Mouse (Mus musculus): ENCODE results near the gene Zc3hav1. TPM values are rescaled to one million over a fixed set of nuclear protein-coding genes. Genes with fewer than 3 reads are reported as not detected.
"Not testable (repeated sequence)": the region's sequence is repeated elsewhere in the genome, so short reads cannot be mapped to it uniquely, and the experiment has no call there.

Gene Zc3hav1
- 1 to 10 TPM; 7.9 to 8.3 TPM for total RNA-seq (2021)
- long read RNA-seq, experiment 1, full-length matches to known transcripts: 3 of 4 reads
- long read RNA-seq, experiment 1, partial matches to known transcripts: 0 of 4 reads
- long read RNA-seq, experiment 1, other reads (novel, unspliced or antisense): 1 of 4 reads
- long read RNA-seq, experiment 2, partial matches to known transcripts: 0 of 1 reads
- long read RNA-seq, experiment 2, other reads (novel, unspliced or antisense): 0 of 1 reads

DNA sequence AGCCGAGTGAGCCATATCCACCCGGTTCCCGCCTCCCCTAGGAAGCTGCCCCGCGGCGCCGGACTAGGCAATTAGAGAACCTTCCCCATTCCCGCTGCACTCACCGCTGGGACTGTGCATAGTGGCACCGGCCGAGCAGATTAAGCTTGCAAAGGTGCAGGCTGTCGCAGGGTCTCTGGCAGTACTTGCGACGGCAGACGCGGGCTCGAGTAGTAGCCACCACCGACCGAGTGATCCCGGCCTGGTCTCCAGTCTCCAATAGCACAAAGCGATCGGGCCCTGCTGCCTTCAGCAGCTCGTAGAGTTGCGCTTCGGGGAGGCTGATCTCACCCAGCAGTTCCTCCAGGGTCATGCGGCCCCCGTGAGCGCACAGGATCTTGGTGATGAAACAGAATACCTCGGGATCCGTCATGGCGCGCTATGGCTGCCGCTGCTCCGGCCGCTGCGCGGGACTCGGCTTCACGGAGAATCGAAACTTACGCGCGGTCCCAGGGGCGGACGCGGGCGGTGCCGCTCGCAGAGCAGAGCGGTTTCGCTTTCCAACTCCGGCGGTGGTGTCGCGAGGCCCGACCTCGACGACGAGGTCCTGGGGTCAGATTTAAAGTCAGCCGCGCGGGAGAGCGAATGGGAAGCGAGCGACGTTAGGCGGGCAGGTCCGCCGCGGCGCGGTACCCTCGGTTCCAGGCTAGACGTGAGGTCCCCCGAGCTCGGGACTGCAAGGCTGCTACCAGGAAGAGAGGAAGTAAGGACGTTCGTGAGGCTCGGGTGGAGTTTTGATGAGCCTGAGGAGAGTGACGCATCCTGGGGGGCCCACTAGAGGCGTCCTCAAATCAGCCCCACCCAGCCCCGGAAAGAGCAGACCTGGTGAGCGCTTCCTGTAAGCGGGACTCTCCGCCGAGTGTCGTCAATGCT, at the start of gene Zc3hav1:
Gene Zc3hav1 (minus strand): TSS at position 793 of the 912 bp plus-strand sequence.
- intact Hi-C loops (cut with DNase I; ENCODE audit: low total_unique reads): no loop called here

DNA sequence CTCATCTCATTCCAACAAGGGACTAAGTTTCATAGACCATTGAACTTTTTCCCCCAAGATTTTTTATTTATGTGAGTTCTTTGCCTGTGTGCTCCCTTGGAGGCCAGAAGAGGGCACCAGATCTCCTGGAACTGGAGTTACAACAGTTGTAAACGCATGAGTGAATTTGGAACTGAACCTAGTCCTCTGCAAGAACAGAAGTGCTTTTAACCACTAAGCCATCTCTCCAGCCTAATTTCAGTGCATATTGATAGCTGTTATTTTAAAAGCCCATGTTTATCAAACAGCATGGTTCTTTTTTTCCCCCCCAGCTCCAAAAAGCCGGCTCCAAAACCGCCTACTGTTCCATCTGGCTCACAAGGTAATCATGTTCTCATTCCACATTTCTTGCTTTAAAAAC, 35.3 kb upstream of the Zc3hav1 start:
- intact Hi-C loops (cut with DNase I; ENCODE audit: low total_unique reads): no loop called here
- no peak for DNase-seq

More for the DNA sequence above, at the start of gene Zc3hav1:
- peak; percentile 83 for DNase-seq

DNA sequence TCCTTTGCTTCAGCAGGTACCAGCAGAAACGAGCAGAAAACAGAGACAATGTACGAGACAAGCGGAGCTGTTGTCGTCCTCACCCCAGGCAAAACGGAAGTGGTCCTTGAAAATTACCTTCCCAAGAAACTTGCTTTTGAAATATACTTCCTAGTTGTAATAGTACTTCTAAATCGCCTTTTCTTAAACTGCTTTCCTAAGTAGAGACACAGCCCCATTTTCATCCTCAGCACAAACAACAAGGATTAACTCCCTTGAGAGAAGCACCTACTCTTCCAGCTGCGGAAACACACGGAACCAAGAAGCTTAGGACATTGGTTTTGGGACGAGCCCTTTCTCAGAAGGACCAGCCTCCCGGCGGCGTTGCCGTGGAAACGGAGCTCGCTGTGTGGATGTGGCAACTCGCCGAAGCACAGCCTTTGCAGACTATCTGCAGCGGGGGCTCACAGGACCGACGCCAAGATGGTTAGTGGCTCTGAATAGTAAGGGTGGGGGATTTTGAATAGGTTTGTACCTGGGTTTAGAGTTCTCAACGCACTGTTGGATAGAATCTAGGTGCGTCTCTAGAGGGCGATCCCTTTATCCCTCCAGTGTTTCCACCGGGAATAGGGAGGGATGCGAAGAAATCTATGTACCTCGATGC, 26.8 kb upstream of the Zc3hav1 start, which contains the start of gene Ttc26:
Gene Ttc26 (plus strand): TSS at position 341 of the 643 bp plus-strand sequence.
- intact Hi-C loops (cut with DNase I; ENCODE audit: low total_unique reads): no loop called here

DNA sequence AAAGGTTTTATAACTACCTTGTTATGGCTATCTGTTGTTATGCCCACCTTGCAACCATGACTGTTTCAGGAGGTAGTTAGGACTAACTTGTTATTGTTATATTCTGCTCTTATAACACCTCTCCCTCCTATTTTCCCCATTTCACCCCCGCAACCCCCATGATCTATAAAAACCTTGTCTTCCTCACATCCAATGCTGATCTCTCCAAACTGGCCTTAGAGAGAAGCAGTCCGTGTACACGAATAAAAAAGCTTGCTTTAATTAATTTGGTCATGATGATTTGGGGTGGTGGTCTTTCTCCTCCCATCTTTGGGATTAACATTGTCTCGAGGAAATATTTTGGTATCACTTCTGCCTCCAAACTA, 26.3 kb upstream of the Zc3hav1 start:
- intact Hi-C loops (cut with DNase I; ENCODE audit: low total_unique reads): no loop called here
- DNase-seq: no peak

More for the DNA sequence above, 26.8 kb upstream of the Zc3hav1 start, which contains the start of gene Ttc26:
- DNase-seq: peak; percentile 82

DNA sequence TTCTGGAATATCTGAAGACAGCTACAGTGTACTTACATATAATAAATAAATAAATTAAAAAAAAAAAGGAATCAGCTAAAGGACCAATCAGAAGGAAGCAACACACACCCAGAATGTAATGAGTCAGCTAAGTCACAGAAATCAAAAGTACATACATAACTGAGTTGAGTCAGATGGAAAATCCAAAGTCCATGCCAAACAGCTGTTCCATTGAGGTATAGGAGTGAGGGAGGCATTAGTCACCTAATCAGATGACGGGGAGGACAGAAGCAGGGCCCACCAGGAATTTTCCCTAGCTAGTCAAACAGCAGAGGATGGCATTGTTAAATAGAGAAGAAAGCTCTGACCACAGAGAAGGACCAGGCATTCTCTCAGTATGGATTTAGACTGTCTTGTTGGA, 19.9 kb upstream of the Zc3hav1 start:
- intact Hi-C loops (cut with DNase I; ENCODE audit: low total_unique reads): no loop called here
- no peak for DNase-seq

DNA sequence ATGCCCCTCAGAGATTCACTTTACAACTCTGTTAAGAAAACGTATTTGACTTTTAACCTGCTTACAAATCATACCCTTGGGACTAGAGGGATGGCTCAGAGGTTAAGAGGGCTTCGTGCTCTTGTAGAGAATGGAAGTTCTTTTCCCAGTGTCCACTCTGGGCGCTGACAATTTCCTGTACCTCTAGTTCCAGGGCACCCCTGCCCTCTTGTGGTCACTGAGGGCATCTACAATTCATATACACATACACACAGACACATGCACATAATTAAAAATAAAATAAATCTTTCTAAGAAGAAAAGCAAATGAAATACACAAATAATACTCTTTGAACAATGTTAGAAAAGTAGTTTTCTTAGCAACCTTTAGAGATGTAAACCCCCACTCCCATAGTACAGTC, 15.5 kb upstream of the Zc3hav1 start:
- intact Hi-C loops (cut with DNase I; ENCODE audit: low total_unique reads): no loop called here

DNA sequence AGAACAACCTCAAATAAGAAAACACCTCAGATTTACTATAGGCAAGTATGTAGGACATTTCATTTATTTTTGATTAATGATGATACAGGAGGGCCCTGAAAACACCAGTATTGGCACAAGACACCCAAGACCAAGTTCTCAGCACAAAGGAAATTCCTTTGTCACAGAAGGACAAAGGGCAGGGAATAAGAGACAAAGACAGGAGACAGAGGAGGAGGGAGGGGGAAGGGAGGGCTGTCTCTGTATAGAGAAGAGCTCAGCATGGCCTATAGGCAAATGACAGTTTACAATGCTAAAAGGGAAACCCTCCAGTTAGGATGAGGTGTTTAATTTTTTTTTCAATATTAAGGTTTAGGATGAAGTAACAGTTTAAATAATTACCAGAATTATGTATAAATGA, 9.7 kb upstream of the Zc3hav1 start:
- intact Hi-C loops (cut with DNase I; ENCODE audit: low total_unique reads): no loop called here
- DNase-seq: no peak

More for the DNA sequence above, 15.5 kb upstream of the Zc3hav1 start:
- no peak for DNase-seq

DNA sequence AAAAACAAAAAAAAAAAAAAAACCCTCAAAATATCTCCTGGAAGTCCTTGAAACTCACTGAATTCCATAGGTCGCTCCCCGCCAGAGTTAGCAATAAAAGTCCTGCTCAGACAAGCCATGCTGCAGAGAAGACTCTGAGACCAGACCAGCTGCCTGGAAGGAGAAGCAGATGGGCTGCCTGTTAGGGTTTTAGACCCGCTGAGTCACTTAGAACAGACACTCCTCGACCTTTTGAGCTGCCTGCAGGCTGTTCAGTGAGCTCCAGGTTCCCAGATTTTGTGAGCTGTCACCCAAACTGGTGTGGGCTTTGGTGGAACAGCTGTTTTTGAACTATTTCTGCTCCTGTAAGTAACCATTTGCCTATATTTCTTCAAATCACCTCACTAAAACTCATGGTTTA, 9.0 kb upstream of the Zc3hav1 start:
- intact Hi-C loops (cut with DNase I; ENCODE audit: low total_unique reads): no loop called here
- DNase-seq: no peak

DNA sequence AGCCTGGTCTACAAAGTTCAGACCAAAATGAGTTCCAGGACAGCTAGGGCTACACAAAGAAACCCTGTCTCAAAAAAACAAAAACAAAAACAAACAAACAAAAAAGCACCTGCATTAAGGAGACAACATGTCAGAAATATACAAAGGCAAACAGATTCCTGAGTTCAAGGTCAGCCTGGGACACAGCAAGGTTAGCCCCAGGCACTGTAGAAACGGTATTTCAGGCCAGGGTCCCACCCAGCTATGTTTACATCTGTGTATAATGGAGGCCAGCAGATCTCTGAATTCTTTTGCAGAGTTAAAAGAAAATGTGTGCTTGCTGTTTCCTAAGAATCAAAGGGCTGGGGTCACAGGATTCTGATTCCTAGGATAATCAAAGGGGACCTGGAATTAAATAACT, 7.5 kb upstream of the Zc3hav1 start:
- intact Hi-C loops (cut with DNase I; ENCODE audit: low total_unique reads): no loop called here
- no peak for DNase-seq

DNA sequence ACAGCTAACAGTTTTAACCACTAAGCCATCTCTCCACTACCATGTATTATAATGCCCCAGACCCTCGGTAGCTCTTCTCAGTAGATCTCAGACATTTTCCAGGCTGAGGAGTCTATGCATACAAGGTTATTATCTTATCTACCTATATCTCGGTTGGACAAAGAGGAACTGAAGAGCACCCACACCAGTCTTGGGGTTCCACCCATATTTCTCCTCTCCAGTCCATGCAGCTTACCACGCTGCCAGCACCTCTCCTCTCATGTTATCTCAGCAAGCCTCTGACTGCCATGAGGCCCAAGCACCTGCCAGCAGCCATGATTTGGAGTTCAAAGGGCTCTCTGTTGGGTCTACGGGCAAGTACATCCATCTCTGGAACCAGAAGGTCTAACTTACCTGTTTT, 6.7 kb upstream of the Zc3hav1 start:
- no peak for DNase-seq
- intact Hi-C loops (cut with DNase I; ENCODE audit: low total_unique reads): no loop called here

DNA sequence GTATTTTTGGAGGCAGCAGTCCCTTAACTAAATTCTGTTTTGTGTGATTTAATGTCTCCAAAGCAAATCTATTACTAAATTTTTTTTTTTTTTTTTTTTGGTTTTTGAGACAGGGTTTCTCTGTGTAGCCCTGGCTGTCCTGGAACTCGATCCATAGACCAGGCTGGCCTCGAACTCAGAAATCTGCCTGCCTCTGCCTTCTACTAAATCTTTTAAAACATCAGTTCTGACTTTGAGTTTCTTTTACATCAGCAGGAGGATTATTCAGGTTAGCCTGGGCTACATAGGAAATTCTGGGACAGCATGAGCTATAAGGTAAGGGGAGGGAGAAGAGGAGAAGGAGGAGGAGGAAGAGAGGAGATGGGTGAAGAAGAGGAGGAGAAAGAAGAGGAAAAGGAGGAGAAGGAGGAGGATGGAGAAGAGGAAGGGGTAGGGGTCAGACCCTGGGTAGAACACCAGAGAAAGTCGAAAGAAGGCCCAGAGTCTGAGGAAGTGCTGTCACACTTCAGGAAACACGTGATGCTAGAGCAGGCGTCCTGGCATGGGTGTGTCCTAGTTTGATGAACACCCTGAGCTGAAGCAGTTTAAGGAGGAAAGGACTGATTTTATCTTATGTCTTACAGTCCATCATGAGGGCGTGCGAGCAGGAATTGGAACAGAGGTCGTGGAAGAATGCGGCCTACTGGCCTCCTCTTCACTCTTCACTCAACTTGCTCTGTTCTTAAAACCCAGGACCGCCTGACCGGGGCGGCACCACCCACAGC, 5.5 kb upstream of the Zc3hav1 start:
- DNase-seq: no peak
- intact Hi-C loops (cut with DNase I; ENCODE audit: low total_unique reads): no loop called here

DNA sequence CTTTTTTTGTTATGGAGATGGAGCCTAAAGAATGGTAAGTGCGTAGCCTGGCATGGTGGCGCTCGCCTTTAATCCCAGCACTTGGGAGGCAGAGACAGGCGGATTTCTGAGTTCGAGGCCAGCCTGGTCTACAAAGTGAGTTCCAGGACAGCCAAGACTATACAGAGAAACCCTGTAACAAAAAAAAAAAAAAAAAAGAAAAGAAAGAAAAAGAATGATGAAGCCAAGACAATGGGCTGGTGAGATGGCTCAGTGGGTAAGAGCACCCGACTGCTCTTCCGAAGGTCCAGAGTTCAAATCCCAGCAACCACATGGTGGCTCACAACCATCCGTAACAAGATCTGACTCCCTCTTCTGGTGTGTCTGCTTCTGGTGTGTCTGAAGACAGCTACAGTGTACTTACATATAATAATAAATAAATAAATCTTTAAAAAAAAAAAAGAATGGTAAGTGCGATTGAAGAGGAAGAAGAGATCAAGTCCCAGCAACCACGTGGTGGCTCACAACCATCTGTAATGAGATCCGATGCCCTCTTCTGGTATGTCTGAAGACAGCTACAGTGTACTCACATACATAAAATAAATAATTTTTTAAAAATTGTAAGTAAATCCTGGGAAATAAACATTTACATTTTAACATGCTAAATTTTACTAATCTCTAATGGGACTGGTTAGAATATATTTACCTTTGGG, 4.8 kb upstream of the Zc3hav1 start:
- DNase-seq; intact Hi-C loops (cut with DNase I; ENCODE audit: low total_unique reads): not testable (repeated sequence)

DNA sequence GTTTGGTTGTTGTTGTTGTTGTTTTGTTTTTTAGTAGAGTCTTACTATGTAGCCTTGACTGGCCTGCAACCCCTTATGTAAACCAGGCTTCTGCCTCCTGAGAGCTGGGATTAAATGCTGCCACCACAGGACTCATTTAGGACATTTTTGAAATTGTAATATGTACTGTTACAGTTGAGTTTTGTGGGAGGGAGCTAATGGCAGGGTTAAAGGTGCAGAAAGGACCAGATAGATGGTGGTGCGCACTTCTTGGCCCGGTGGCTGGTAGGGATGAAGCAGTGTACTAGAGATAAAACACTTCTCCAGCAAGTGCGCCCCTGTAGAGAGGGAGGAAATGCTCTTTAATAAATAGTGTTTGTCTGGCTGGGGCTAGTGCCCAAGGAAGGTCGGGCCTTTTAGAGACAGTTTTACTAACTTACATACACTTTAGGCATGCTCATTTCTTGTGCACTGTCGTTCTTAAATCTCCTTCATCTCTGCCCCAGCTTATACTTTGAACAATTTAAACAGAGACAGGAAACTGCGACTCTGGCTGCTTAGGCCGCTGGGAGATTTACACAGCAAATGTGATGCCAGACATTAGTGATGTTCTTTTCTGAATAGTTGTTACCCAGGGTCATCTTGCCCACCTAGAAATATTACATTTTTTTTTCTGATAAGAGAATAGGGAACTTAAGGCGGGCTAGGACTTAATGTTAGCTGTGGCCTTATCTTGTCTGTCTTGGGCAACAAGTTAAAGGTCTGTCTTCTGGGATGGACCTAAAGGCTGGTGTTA, 4.0 kb upstream of the Zc3hav1 start:
- intact Hi-C loops (cut with DNase I; ENCODE audit: low total_unique reads): no loop called here
- DNase-seq: no peak

DNA sequence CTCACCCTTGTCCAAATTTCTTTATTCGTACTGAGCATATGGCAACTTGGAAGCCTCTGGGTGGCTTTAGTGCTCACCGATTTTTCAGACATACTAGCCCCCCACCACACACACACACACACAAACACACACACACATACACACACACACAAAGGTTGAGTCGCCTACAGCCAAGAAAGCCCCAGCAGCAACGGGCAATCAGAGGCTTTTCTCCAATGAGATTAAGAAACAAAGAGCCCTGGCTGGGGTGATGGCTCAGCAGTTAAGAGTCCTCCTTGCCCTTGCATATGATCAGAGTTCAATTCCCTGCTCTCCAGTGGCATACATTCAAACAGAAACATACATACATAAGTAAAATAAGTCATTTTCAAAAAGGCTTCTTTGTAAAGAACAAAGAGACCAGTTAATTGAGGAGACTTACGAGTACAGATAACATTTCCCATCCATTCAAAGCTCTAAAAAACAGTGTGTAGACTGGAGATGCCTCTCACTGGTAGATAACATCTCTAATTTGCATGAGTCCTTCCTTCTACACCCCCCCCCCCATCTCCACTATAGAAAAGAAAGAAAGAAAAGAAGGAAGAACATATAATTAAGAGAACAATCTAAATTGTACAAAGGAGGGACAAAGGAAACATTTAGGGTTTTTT, 3.3 kb upstream of the Zc3hav1 start:
- intact Hi-C loops (cut with DNase I; ENCODE audit: low total_unique reads): no loop called here
- no peak for DNase-seq

DNA sequence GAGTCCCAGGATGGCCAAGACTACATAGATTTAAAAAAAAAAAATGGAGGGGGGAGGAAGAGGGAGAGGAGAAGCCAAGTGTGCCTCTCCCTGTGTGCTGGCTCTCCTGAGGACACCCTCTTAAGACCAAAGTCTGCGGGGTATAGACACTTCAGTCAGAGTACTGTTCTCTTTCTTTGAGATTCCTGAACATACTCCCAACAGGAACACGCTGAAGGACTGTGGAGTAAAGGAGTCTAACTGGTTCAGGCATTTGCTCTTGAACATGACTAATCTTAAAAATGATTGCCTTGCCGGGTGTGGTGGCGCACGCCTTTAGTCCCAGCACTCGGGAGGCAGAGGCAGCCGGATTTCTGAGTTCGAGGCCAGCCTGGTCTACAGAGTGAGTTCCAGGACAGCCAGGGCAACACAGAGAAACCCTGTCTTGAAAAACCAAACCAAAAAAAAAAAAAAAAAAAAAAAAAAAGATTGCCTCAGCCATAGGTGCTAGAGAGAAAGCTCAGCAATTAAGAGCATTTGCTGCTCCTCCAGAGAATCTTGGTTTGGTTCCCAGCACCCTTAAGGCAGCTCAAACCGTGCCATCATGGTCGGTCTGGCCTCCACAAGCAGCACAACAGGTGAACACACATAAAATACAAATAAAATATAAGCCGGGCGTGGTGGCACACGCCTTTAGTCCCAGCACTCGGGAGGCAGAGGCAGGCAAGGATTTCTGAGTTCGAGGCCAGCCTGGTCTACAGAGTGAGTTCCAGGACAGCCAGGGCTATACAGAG, 2.4 kb upstream of the Zc3hav1 start:
- intact Hi-C loops (cut with DNase I; ENCODE audit: low total_unique reads): not testable (repeated sequence)

DNA sequence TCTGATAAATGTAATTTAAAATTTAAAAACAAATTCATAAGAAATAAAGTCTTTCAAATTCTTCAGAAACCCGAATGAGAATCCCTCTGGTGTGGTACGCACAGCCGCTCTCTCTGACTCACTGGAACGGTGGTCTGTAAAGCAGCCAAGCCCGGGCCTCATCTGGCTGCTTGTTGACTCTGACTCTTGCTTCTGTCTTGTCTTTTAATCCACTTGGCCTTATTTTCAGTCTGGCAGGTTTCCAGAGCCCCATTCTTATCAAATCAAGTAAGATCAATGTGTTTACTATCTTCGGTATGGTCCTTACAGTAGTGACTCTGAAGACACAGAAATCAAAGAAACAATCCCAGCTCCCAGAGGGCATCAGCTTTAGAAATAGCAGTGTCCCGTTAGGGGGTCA, 1.5 kb upstream of the Zc3hav1 start:
- intact Hi-C loops (cut with DNase I; ENCODE audit: low total_unique reads): no loop called here
- DNase-seq: no peak

More for the DNA sequence above, 2.4 kb upstream of the Zc3hav1 start:
- not testable (repeated sequence) for DNase-seq

DNA sequence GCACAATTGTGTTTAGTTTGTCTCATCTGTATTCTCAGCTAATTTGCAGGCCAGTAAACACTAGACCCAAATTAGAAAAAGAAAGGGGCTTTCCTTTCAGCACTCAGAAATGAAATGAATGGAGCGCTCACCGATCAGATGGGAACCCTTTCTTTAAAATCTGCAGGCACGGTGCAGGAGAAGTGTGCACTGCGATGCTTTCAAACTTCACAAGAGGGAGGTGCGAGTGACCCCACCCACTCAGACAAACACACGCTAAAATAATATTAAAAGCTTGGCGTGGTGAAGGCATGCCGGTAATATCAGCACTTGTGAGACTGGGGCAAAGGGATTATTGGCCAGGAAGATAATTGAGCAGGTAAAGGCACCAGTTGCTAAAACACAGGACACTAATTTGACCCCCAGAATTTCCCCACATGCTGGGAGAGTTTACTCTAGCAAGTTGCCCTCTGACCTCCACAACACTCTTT, 986 bp upstream of the Zc3hav1 start:
- no peak for DNase-seq
- intact Hi-C loops (cut with DNase I; ENCODE audit: low total_unique reads): no loop called here

Data from gastrocnemius, postnatal 14 days (tissue).